Mouse (Mus musculus): ENCODE measurements around the gene Ing3. TPM values are rescaled to one million over a fixed set of nuclear protein-coding genes. Genes with fewer than 3 reads are reported as not detected.

Gene Ing3
- polyA plus RNA-seq (2015; fragmentation: Nextera tagmentation; extraction: Ambion mirVana) = 49.6 and 56.6 TPM in 2 replicates

GRCm38 (mm10) chr6:21949226-21949731 is at the start of gene Ing3:
Gene Ing3 (plus strand): TSS chr6:21949571.
- H3K4me1 ChIP-seq = peaks cover 8% of the 10 kb centered on the region
- H3K4me3 ChIP-seq = peak within 1 kb of the TSS; percentile 73
- H3K4me2 ChIP-seq = peak within 1 kb of the TSS; percentile 64
- WGBS = under 1% methylated on average over 35 of the region's 35 CpGs
- peak within 1 kb of the TSS; percentile 99 for H3K27ac ChIP-seq
- H3K27me3 ChIP-seq = no peaks in the 10 kb centered on the region
- H3K9ac ChIP-seq = peak within 1 kb of the TSS; percentile 84
- H3K36me3 ChIP-seq = peaks cover 7% of the 10 kb centered on the region
- H3K9me3 ChIP-seq = no peaks in the 10 kb centered on the region
- ATAC-seq (ENCODE audit: borderline replicate concordance, extremely low read depth, low FRiP score, low TSS enrichment) = peak; percentile 98

- no peak overlapping the region for H3K27ac ChIP-seq
- no peaks in the 10 kb centered on the region for H3K27me3 ChIP-seq
- no peak overlapping the region for H3K9ac ChIP-seq
- no peaks in the 10 kb centered on the region for H3K4me1 ChIP-seq
- H3K9me3 ChIP-seq = no peaks in the 10 kb centered on the region
- ATAC-seq (ENCODE audit: borderline replicate concordance, extremely low read depth, low FRiP score, low TSS enrichment) = no peak
- H3K36me3 ChIP-seq = no peaks in the 10 kb centered on the region
- H3K4me2 ChIP-seq = no peak overlapping the region
- no peak overlapping the region for H3K4me3 ChIP-seq
These were observed 39.7 kb upstream of the Ing3 start for GRCm38 (mm10) chr6:21909720-21910119.

- H3K27me3 ChIP-seq = no peaks in the 10 kb centered on the region
- no peak overlapping the region for H3K4me2 ChIP-seq
- no peaks in the 10 kb centered on the region for H3K4me1 ChIP-seq
- no peaks in the 10 kb centered on the region for H3K36me3 ChIP-seq
- H3K9ac ChIP-seq = no peak overlapping the region
- 84% methylated on average over 6 of the region's 6 CpGs for WGBS
- H3K4me3 ChIP-seq = no peak overlapping the region
- H3K9me3 ChIP-seq = no peaks in the 10 kb centered on the region
- no peak for ATAC-seq (ENCODE audit: borderline replicate concordance, extremely low read depth, low FRiP score, low TSS enrichment)
- no peak overlapping the region for H3K27ac ChIP-seq
These were observed 38.6 kb upstream of the Ing3 start for GRCm38 (mm10) chr6:21910804-21911203.

GRCm38 (mm10) chr6:21916591-21916990 is 32.8 kb upstream of the Ing3 start:
- no peak overlapping the region for H3K4me2 ChIP-seq
- no peak overlapping the region for H3K27ac ChIP-seq
- H3K4me1 ChIP-seq = no peaks in the 10 kb centered on the region
- H3K36me3 ChIP-seq = no peaks in the 10 kb centered on the region
- no peak overlapping the region for H3K9ac ChIP-seq
- H3K4me3 ChIP-seq = no peak overlapping the region
- 76% methylated on average over 2 of the region's 2 CpGs for WGBS
- no peaks in the 10 kb centered on the region for H3K27me3 ChIP-seq
- no peak for ATAC-seq (ENCODE audit: borderline replicate concordance, extremely low read depth, low FRiP score, low TSS enrichment)
- no peaks in the 10 kb centered on the region for H3K9me3 ChIP-seq

GRCm38 (mm10) chr6:21924150-21924549 is 25.2 kb upstream of the Ing3 start:
- Histone ChIP-seq H3K9me3 (no peaks in the 10 kb centered on the region), H3K4me2 (no peak overlapping the region), H3K9ac (no peak overlapping the region), H3K4me1 (no peaks in the 10 kb centered on the region), H3K27me3 (no peaks in the 10 kb centered on the region), H3K4me3 (no peak overlapping the region), H3K27ac (no peak overlapping the region), H3K36me3 (no peaks in the 10 kb centered on the region)
- 27% methylated on average over 1 of the region's 1 CpGs for WGBS
- no peak for ATAC-seq (ENCODE audit: borderline replicate concordance, extremely low read depth, low FRiP score, low TSS enrichment)

DNA sequence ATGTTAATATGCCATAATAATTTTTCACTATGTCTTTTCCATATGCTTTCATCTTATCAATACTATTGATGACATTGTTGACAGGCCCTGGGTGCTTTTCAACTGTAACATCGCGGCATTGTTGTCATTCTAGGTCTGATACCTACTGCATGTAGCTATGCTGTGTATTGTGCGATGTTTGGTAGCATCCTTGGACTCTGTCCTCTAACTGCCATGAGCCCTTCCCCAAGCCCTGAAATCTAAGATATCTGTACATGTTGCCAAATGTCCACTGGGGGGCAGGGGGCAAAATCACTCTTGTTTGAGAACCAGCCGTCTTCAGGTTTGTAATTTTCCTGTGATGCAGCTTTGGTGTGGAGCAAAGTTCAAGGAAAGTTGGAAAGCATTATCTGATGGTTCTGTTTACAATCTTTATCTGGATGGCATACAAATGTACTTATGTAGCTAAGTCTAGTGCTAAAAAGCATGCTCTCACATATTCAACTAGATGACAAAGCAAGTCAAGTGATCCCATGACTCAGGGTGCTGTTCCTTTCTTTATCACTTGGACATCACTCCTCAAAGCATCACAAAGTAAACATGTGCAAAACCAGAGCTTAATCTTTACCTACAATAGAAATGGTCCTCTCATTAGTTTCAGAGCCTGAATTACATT is 11.3 kb upstream of the Ing3 start:
- Histone ChIP-seq H3K9me3 (no peaks in the 10 kb centered on the region), H3K4me3 (no peak overlapping the region), H3K9ac (no peak overlapping the region), H3K27me3 (no peaks in the 10 kb centered on the region), H3K4me1 (no peaks in the 10 kb centered on the region), H3K36me3 (no peaks in the 10 kb centered on the region), H3K27ac (no peak overlapping the region), H3K4me2 (no peak overlapping the region)
- 64% methylated on average over 4 of the region's 4 CpGs for WGBS
- ATAC-seq (ENCODE audit: borderline replicate concordance, extremely low read depth, low FRiP score, low TSS enrichment) = no peak

DNA sequence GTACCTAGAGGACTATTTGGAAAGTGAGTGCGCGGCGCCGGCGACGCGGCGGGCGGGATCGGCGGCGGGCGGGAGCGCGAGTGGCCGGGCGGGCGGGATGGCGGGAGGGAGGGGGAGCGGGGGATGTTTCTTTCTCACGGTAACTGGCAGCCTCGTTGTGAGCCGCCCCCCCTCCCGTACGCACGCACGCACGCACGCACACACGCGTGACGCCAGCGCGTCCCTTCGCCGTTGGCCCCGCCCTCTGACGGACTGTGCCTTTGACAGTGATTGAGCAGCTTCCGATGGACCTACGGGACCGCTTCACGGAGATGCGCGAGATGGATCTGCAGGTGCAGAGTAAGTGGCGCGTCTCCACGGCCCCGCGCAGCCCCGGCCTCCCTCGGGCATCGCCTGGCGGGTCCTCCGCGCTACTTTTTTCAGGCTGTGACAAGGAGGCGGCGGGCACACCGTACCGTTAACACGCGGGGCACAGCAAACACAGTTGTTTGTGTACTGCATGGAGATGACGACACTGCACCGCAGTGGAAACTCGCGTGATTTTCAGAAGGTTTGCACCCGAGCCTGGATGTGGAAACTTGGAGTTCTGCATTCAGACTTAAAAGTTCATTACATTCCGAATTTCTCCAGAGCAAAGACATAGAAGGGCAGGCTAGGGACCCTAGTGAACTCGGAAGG is 539 bp downstream of the Ing3 start:
- H3K36me3 ChIP-seq = peaks cover 14% of the 10 kb centered on the region
- ATAC-seq (ENCODE audit: borderline replicate concordance, extremely low read depth, low FRiP score, low TSS enrichment) = peak; percentile 97
- H3K27me3 ChIP-seq = no peaks in the 10 kb centered on the region
- 1% methylated on average over 61 of the region's 68 CpGs for WGBS
- peak overlapping the region; percentile 84 for H3K9ac ChIP-seq
- peak overlapping the region; percentile 73 for H3K4me3 ChIP-seq
- peaks cover 8% of the 10 kb centered on the region for H3K4me1 ChIP-seq
- peak overlapping the region; percentile 64 for H3K4me2 ChIP-seq
- H3K27ac ChIP-seq = peak overlapping the region; percentile 99
- no peaks in the 10 kb centered on the region for H3K9me3 ChIP-seq

GRCm38 (mm10) chr6:21950676-21951075 is 1.3 kb downstream of the Ing3 start:
- Histone ChIP-seq H3K27ac (no peak overlapping the region), H3K9ac (no peak overlapping the region), H3K4me1 (peaks cover 8% of the 10 kb centered on the region), H3K9me3 (no peaks in the 10 kb centered on the region), H3K4me3 (peak overlapping the region; percentile 73), H3K36me3 (peaks cover 21% of the 10 kb centered on the region), H3K27me3 (no peaks in the 10 kb centered on the region), H3K4me2 (peak overlapping the region; percentile 64)
- no peak for ATAC-seq (ENCODE audit: borderline replicate concordance, extremely low read depth, low FRiP score, low TSS enrichment)
- WGBS = 77% methylated on average over 2 of the region's 2 CpGs

DNA sequence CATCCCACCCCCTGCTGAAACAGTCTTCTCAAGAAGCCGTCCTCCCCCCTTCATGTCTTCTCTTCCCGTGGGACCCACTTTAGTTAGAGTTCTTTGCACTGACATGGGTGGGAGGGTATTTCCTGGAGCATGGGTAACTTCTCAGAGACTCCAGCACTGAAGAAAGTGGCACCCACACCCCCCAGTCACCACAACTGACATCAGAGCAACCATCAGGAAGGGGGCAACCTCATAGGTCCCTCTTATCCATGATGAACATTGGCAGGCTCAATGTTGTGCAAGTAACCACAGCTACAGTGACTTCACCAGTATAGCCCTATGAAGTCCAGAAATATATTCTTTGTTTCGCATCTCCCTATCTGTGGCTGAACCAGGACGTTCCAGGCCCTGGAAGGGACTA is 6.1 kb downstream of the Ing3 start:
- Histone ChIP-seq H3K9ac (no peak overlapping the region), H3K27me3 (no peaks in the 10 kb centered on the region), H3K27ac (no peak overlapping the region), H3K9me3 (no peaks in the 10 kb centered on the region), H3K4me3 (no peak overlapping the region), H3K4me2 (no peak overlapping the region), H3K4me1 (peaks cover 6% of the 10 kb centered on the region), H3K36me3 (peaks cover 39% of the 10 kb centered on the region)
- ATAC-seq (ENCODE audit: borderline replicate concordance, extremely low read depth, low FRiP score, low TSS enrichment) = no peak
- 91% methylated on average over 4 of the region's 4 CpGs for WGBS

DNA sequence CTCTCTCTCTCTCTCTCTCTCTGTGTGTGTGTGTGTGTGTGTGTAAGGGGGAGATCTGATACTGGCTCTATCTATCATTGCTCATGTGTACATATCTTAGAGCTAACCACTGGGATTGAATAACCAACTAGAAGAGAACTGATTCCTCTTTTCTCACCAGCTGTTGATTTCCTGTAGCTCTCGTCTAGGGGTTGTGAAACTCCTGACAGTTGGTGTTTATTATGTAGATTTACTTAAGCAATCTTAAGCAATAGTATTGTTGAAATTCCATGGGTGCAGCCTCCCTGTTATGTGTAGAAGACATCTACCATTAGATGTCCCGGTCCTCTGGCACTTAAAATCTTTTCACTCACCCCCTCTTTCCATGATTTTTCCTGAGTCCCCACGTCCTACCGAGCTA is 9.6 kb downstream of the Ing3 start:
- Histone ChIP-seq H3K36me3 (peaks cover 33% of the 10 kb centered on the region), H3K4me1 (no peaks in the 10 kb centered on the region), H3K4me2 (no peak overlapping the region), H3K9me3 (no peaks in the 10 kb centered on the region), H3K4me3 (no peak overlapping the region), H3K27ac (no peak overlapping the region), H3K27me3 (no peaks in the 10 kb centered on the region), H3K9ac (no peak overlapping the region)
- ATAC-seq (ENCODE audit: borderline replicate concordance, extremely low read depth, low FRiP score, low TSS enrichment) = no peak
- WGBS = 82% methylated on average over 4 of the region's 4 CpGs

DNA sequence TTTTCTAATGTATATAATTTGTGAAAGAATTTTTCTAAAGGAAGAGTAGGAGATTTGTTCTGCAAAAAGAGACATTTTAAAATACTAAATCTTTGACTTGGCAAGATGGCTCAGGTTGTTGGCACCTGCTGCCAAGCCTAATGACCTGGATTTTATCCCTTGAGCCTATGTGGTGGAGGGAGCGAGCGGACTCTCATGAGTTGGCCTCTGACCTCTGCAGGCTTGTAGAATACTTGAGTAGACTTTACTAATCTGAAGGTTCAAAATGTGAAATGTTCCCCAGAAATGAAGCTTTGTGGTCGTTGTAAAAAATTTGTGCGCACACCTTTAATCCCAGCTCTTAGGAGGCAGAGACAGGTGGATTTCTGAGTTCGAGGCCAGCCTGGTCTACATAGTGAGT is 10.5 kb downstream of the Ing3 start:
- ATAC-seq (ENCODE audit: borderline replicate concordance, extremely low read depth, low FRiP score, low TSS enrichment) = no peak
- H3K36me3 ChIP-seq = peaks cover 27% of the 10 kb centered on the region
- WGBS = 92% methylated on average over 5 of the region's 5 CpGs

DNA sequence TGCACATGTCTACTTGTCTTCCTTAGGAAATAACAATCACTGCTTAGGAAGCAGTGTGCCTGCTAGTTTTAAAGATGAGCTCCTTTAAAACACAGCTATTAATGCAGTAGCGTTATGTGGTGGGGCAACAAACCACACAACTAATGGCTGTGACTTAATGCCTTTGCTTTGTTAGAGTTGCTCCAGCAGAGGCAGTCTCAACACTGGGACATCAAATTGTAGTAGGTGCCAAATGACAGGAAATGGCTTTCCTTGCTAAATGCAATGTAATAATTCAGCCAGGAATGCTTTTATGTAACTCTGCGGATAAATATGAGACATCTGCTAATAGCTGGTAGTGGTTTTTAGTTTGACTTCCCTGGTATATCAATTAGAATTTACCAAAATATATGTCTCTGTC is 28.2 kb downstream of the Ing3 start:
- no peak for ATAC-seq (ENCODE audit: borderline replicate concordance, extremely low read depth, low FRiP score, low TSS enrichment)
- Histone ChIP-seq H3K4me3 (no peak overlapping the region), H3K4me1 (no peaks in the 10 kb centered on the region), H3K27me3 (no peaks in the 10 kb centered on the region), H3K4me2 (no peak overlapping the region), H3K9me3 (no peaks in the 10 kb centered on the region), H3K27ac (peak overlapping the region; percentile 1; the same call in 1 of the 2 replicates), H3K9ac (no peak overlapping the region), H3K36me3 (peaks cover 16% of the 10 kb centered on the region)
- WGBS = 53% methylated on average over 2 of the region's 2 CpGs

More for the DNA sequence above, 10.5 kb downstream of the Ing3 start:
- Histone ChIP-seq H3K27me3 (no peaks in the 10 kb centered on the region), H3K4me2 (no peak overlapping the region), H3K4me3 (no peak overlapping the region), H3K9ac (no peak overlapping the region), H3K9me3 (no peaks in the 10 kb centered on the region), H3K4me1 (no peaks in the 10 kb centered on the region), H3K27ac (no peak overlapping the region)
